Mouse (Mus musculus): Measurements from ENCODE around the gene Olfr623. TPM values are rescaled to one million over a fixed set of nuclear protein-coding genes. Genes with fewer than 3 reads are reported as not detected.

Olfr623 gene
- polyA plus RNA-seq, 1 experiment from 2014 or later = not detected

Other genes starting within 250 kb of the Olfr623 start
- not detected in 2 replicates for gene Usp17lc, start 248.6 kb downstream of the Olfr623 start, polyA plus RNA-seq (2014; fragmentation: Nextera tagmentation; extraction: Ambion mirVana)
- gene Olfr605, start 218.3 kb downstream of the Olfr623 start, polyA plus RNA-seq (2014; fragmentation: Nextera tagmentation; extraction: Ambion mirVana) = not detected in 2 replicates
- not detected in 2 replicates for gene Olfr606, start 214.7 kb downstream of the Olfr623 start, polyA plus RNA-seq (2014; fragmentation: Nextera tagmentation; extraction: Ambion mirVana)
- not detected in 2 replicates for gene Olfr607, start 199.5 kb downstream of the Olfr623 start, polyA plus RNA-seq (2014; fragmentation: Nextera tagmentation; extraction: Ambion mirVana)
- gene Olfr608, start 193.8 kb downstream of the Olfr623 start, polyA plus RNA-seq (2014; fragmentation: Nextera tagmentation; extraction: Ambion mirVana) = not detected in 2 replicates
- not detected in 2 replicates for gene Olfr609, start 165.6 kb downstream of the Olfr623 start, polyA plus RNA-seq (2014; fragmentation: Nextera tagmentation; extraction: Ambion mirVana)
- gene Olfr610, start 151.6 kb downstream of the Olfr623 start, polyA plus RNA-seq (2014; fragmentation: Nextera tagmentation; extraction: Ambion mirVana) = not detected in 2 replicates
- gene Olfr611, start 142.9 kb downstream of the Olfr623 start, polyA plus RNA-seq (2014; fragmentation: Nextera tagmentation; extraction: Ambion mirVana) = not detected in 2 replicates
- not detected in 2 replicates for gene Olfr612, start 121.0 kb downstream of the Olfr623 start, polyA plus RNA-seq (2014; fragmentation: Nextera tagmentation; extraction: Ambion mirVana)
- gene Olfr613, start 115.6 kb downstream of the Olfr623 start, polyA plus RNA-seq (2014; fragmentation: Nextera tagmentation; extraction: Ambion mirVana) = not detected in 2 replicates
- not detected in 2 replicates for gene Olfr615, start 107.6 kb downstream of the Olfr623 start, polyA plus RNA-seq (2014; fragmentation: Nextera tagmentation; extraction: Ambion mirVana)
- gene Olfr616, start 94.6 kb downstream of the Olfr623 start, polyA plus RNA-seq (2014; fragmentation: Nextera tagmentation; extraction: Ambion mirVana) = not detected in 2 replicates
- gene Olfr617, start 90.6 kb downstream of the Olfr623 start, polyA plus RNA-seq (2014; fragmentation: Nextera tagmentation; extraction: Ambion mirVana) = not detected in 2 replicates
- not detected in 2 replicates for gene Olfr618, start 73.6 kb downstream of the Olfr623 start, polyA plus RNA-seq (2014; fragmentation: Nextera tagmentation; extraction: Ambion mirVana)
- gene Olfr619, start 63.1 kb downstream of the Olfr623 start, polyA plus RNA-seq (2014; fragmentation: Nextera tagmentation; extraction: Ambion mirVana) = not detected in 2 replicates
- not detected in 2 replicates for gene Olfr620, start 51.2 kb downstream of the Olfr623 start, polyA plus RNA-seq (2014; fragmentation: Nextera tagmentation; extraction: Ambion mirVana)
- not detected in 2 replicates for gene Olfr622, start 21.0 kb downstream of the Olfr623 start, polyA plus RNA-seq (2014; fragmentation: Nextera tagmentation; extraction: Ambion mirVana)
- 0.04 TPM in 1 of 2 replicates, not detected in the other for gene Olfr624, start 7.5 kb upstream of the Olfr623 start, polyA plus RNA-seq (2014; fragmentation: Nextera tagmentation; extraction: Ambion mirVana)
- gene Olfr625-ps1, start 19.0 kb upstream of the Olfr623 start, polyA plus RNA-seq (2014; fragmentation: Nextera tagmentation; extraction: Ambion mirVana) = not detected in 2 replicates
- gene Olfr243, start 51.0 kb upstream of the Olfr623 start, polyA plus RNA-seq (2014; fragmentation: Nextera tagmentation; extraction: Ambion mirVana) = not detected in 2 replicates
- gene Olfr628, start 66.7 kb upstream of the Olfr623 start, polyA plus RNA-seq (2014; fragmentation: Nextera tagmentation; extraction: Ambion mirVana) = not detected in 2 replicates
- not detected in 2 replicates for gene Olfr629, start 81.2 kb upstream of the Olfr623 start, polyA plus RNA-seq (2014; fragmentation: Nextera tagmentation; extraction: Ambion mirVana)
- gene Olfr630, start 93.6 kb upstream of the Olfr623 start, polyA plus RNA-seq (2014; fragmentation: Nextera tagmentation; extraction: Ambion mirVana) = not detected in 2 replicates
- gene Olfr69, start 107.9 kb upstream of the Olfr623 start, polyA plus RNA-seq (2014; fragmentation: Nextera tagmentation; extraction: Ambion mirVana) = not detected in 2 replicates
- gene Olfr68, start 116.0 kb upstream of the Olfr623 start, polyA plus RNA-seq (2014; fragmentation: Nextera tagmentation; extraction: Ambion mirVana) = not detected in 2 replicates
- not detected in 2 replicates for gene Olfr67, start 128.1 kb upstream of the Olfr623 start, polyA plus RNA-seq (2014; fragmentation: Nextera tagmentation; extraction: Ambion mirVana)
- gene Hbb-bt, start 150.3 kb upstream of the Olfr623 start, polyA plus RNA-seq (2014; fragmentation: Nextera tagmentation; extraction: Ambion mirVana) = 1,529 and 1,788 TPM in 2 replicates
- 3,842 and 4,307 TPM in 2 replicates for gene Hbb-bs, start 164.4 kb upstream of the Olfr623 start, polyA plus RNA-seq (2014; fragmentation: Nextera tagmentation; extraction: Ambion mirVana)
- gene Hbb-bh2, start 176.8 kb upstream of the Olfr623 start, polyA plus RNA-seq (2014; fragmentation: Nextera tagmentation; extraction: Ambion mirVana) = not detected in 2 replicates
- gene Hbb-bh1, start 179.5 kb upstream of the Olfr623 start, polyA plus RNA-seq (2014; fragmentation: Nextera tagmentation; extraction: Ambion mirVana) = 2.8 and 6.5 TPM in 2 replicates
- 578 and 855 TPM in 2 replicates for gene Hbb-y, start 189.5 kb upstream of the Olfr623 start, polyA plus RNA-seq (2014; fragmentation: Nextera tagmentation; extraction: Ambion mirVana)
- gene Olfr66, start 222.6 kb upstream of the Olfr623 start, polyA plus RNA-seq (2014; fragmentation: Nextera tagmentation; extraction: Ambion mirVana) = not detected in 2 replicates
- not detected in 2 replicates for gene Olfr64, start 230.8 kb upstream of the Olfr623 start, polyA plus RNA-seq (2014; fragmentation: Nextera tagmentation; extraction: Ambion mirVana)
- gene Olfr65, start 239.8 kb upstream of the Olfr623 start, polyA plus RNA-seq (2014; fragmentation: Nextera tagmentation; extraction: Ambion mirVana) = not detected in 2 replicates